Mouse (Mus musculus): ENCODE data around the gene Borcs6.
"Not testable (repeated sequence)": the region's sequence is repeated elsewhere in the genome, so short reads cannot be mapped to it uniquely, and the experiment has no call there.

Borcs6 gene

GRCm38 (mm10) chr11:69059357-69059974, at the start of gene Borcs6:
TSS of gene Borcs6 (plus strand) at chr11:69059717.
- peak; percentile 92 to 95 for DNase-seq

- DNase-seq = no peak
These were observed 48.9 kb upstream of the Borcs6 start for GRCm38 (mm10) chr11:69010400-69011323.

GRCm38 (mm10) chr11:69011445-69011844, 48.1 kb upstream of the Borcs6 start:
- DNase-seq = not testable (repeated sequence)

- peak; percentile 84 to 87 for DNase-seq
These were observed 47.4 kb upstream of the Borcs6 start for GRCm38 (mm10) chr11:69012071-69012601.

- peak; percentile 89 for DNase-seq
These were observed 43.7 kb upstream of the Borcs6 start, which contains the start of gene Ctc1 for GRCm38 (mm10) chr11:69015644-69016441. TSS of gene Ctc1 (plus strand) at chr11:69015911.

- no peak for DNase-seq
These were observed 42.8 kb upstream of the Borcs6 start for GRCm38 (mm10) chr11:69016755-69017154.

- no peak for DNase-seq
These were observed 38.8 kb upstream of the Borcs6 start for GRCm38 (mm10) chr11:69020691-69021090.

- no peak for DNase-seq
These were observed 33.0 kb upstream of the Borcs6 start for GRCm38 (mm10) chr11:69026562-69026961.

GRCm38 (mm10) chr11:69028805-69029204, 30.7 kb upstream of the Borcs6 start:
- DNase-seq = no peak

- DNase-seq = no peak
These were observed 26.0 kb upstream of the Borcs6 start for GRCm38 (mm10) chr11:69033552-69033951.

GRCm38 (mm10) chr11:69034585-69034984, 24.9 kb upstream of the Borcs6 start:
- no peak for DNase-seq

- peak in 1 of 2 experiments; percentile 23 for DNase-seq
These were observed 24.1 kb upstream of the Borcs6 start for GRCm38 (mm10) chr11:69035411-69035810.

- DNase-seq = peak; percentile 89 to 91
These were observed 23.7 kb upstream of the Borcs6 start for GRCm38 (mm10) chr11:69035849-69036248.

- peak; percentile 87 to 97 for DNase-seq
These were observed 22.9 kb upstream of the Borcs6 start for GRCm38 (mm10) chr11:69036486-69037230.

- DNase-seq = peak; percentile 81 to 94
These were observed 22.1 kb upstream of the Borcs6 start for GRCm38 (mm10) chr11:69037231-69038061.

- DNase-seq = no peak
These were observed 21.3 kb upstream of the Borcs6 start for GRCm38 (mm10) chr11:69038173-69038572.

GRCm38 (mm10) chr11:69045531-69046394, 13.8 kb upstream of the Borcs6 start, which contains the start of gene Aurkb:
TSS of gene Aurkb (plus strand) at chr11:69045647.
- peak; percentile 70 to 76 for DNase-seq

- DNase-seq = no peak
These were observed 13.1 kb upstream of the Borcs6 start for GRCm38 (mm10) chr11:69046395-69046774.

- no peak for DNase-seq
These were observed 11.9 kb upstream of the Borcs6 start for GRCm38 (mm10) chr11:69047592-69047991.

- no peak for DNase-seq
These were observed 11.4 kb upstream of the Borcs6 start for GRCm38 (mm10) chr11:69048151-69048550.
